ENCODE assay signal across 12 mouse cellular contexts in genomic region chr7:28969672-28970394, GRCm38 (mm10). TPM values are rescaled to one million over a fixed set of nuclear protein-coding genes. Genes with fewer than 3 reads are reported as not detected.
DNase-seq lines count a peak whose midpoint lies in the region; ATAC-seq lines count a peak whose summit lies in the region.
"Had no signal": no experiment of that assay in that cellular context is flagged by ENCODE, and none has a peak within 500 bp of the region (broad histone marks: within the 10 kb centered on the region; RNA-seq: fewer than 3 reads in every experiment).

No protein-coding gene starts in this region.

- H3K27me3 ChIP-seq in hindbrain, embryonic 13.5 days, result no peaks in the 10 kb centered on the region
- H3K27me3 ChIP-seq in hindbrain, embryonic 12.5 days, result no peaks in the 10 kb centered on the region

- no peaks in the 10 kb centered on the region for H3K9me3 ChIP-seq in hindbrain, embryonic 13.5 days
- no peaks in the 10 kb centered on the region for H3K9me3 ChIP-seq in hindbrain, embryonic 12.5 days (replicated peaks)
- H3K9me3 ChIP-seq: hindbrain, embryonic 10.5 days had no signal

- peak; percentile 36 for DNase-seq in MN1 (ENCODE audit: low spot score)
- DNase-seq in kidney, adult 9 months, result peak; percentile 69
- peak; percentile 34 for DNase-seq in lung, postnatal 36 days
- no peak for DNase-seq in thymus, postnatal 0 days (ENCODE audit: low spot score)
- no peak for DNase-seq in cerebellum, adult 9-11 months
- no peak for DNase-seq in right cerebral cortex, postnatal 10 days (ENCODE audit: low spot score in 2 of 2)
- DNase-seq: forebrain, postnatal 0 days; left cerebral cortex, postnatal 4 days; thymus, postnatal 36 days had no signal

- 75% methylated on average over 12 of the region's 12 CpGs for WGBS in hindbrain, embryonic 13.5 days
- WGBS in hindbrain, embryonic 12.5 days, result 74% methylated on average over 12 of the region's 12 CpGs

- H3K9ac ChIP-seq in hindbrain, embryonic 13.5 days, result 0 out of 2 replicates have a peak overlapping the region, but pooled peaks have one; percentile 24
- no peak overlapping the region for H3K9ac ChIP-seq in hindbrain, embryonic 12.5 days
- H3K9ac ChIP-seq: forebrain, postnatal 0 days had no signal

- no peak overlapping the region for H3K4me3 ChIP-seq in hindbrain, embryonic 13.5 days
- no peak overlapping the region for H3K4me3 ChIP-seq in hindbrain, embryonic 12.5 days
- H3K4me3 ChIP-seq: hindbrain, embryonic 10.5 days had no signal

- H3K4me2 ChIP-seq in hindbrain, embryonic 13.5 days, result no peak overlapping the region
- no peak overlapping the region for H3K4me2 ChIP-seq in hindbrain, embryonic 12.5 days (replicated peaks)

- ATAC-seq in hindbrain, embryonic 13.5 days (ENCODE audit: low FRiP score), result no peak
- no peak for ATAC-seq in hindbrain, embryonic 12.5 days (ENCODE audit: low FRiP score)
- ATAC-seq: forebrain, postnatal 0 days had no signal

- H3K4me1 ChIP-seq in hindbrain, embryonic 13.5 days (replicated peaks), result no peaks in the 10 kb centered on the region
- no peaks in the 10 kb centered on the region for H3K4me1 ChIP-seq in hindbrain, embryonic 12.5 days

- H3K27ac ChIP-seq in hindbrain, embryonic 13.5 days, result no peak overlapping the region
- no peak overlapping the region for H3K27ac ChIP-seq in hindbrain, embryonic 12.5 days
- H3K27ac ChIP-seq: hindbrain, embryonic 10.5 days had no signal

- peaks cover 46% of the 10 kb centered on the region for H3K36me3 ChIP-seq in hindbrain, embryonic 13.5 days
- peaks cover 41% of the 10 kb centered on the region for H3K36me3 ChIP-seq in hindbrain, embryonic 12.5 days

RNA-seq across cellular contexts. Expression of gene Actn4, which starts 7.7 kb away (rescaled TPM):
- 136 and 138 TPM in 2 replicates for polyA plus RNA-seq in hindbrain, embryonic 13.5 days (2015; fragmentation: Nextera tagmentation; extraction: Ambion mirVana)
- 194 and 200 TPM in 2 replicates for polyA plus RNA-seq in hindbrain, embryonic 12.5 days (2016; fragmentation: Nextera tagmentation; extraction: Ambion mirVana)
- polyA plus RNA-seq in thymus, postnatal 0 days (2015; fragmentation: Nextera tagmentation; extraction: Ambion mirVana), result 133 and 138 TPM in 2 replicates

RNA-seq across cellular contexts. Expression of gene Eif3k, which starts 11.8 kb away (rescaled TPM):
- 315 and 332 TPM in 2 replicates for polyA plus RNA-seq in hindbrain, embryonic 13.5 days (2015; fragmentation: Nextera tagmentation; extraction: Ambion mirVana)
- polyA plus RNA-seq in hindbrain, embryonic 12.5 days (2016; fragmentation: Nextera tagmentation; extraction: Ambion mirVana), result 298 and 331 TPM in 2 replicates
- polyA plus RNA-seq in thymus, postnatal 0 days (2015; fragmentation: Nextera tagmentation; extraction: Ambion mirVana), result 497 and 515 TPM in 2 replicates

RNA-seq across cellular contexts. Expression of gene Map4k1, which starts 12.0 kb away (rescaled TPM):
- 4.1 and 6.4 TPM in 2 replicates for polyA plus RNA-seq in hindbrain, embryonic 13.5 days (2015; fragmentation: Nextera tagmentation; extraction: Ambion mirVana)
- polyA plus RNA-seq in hindbrain, embryonic 12.5 days (2016; fragmentation: Nextera tagmentation; extraction: Ambion mirVana), result 4.9 and 5.4 TPM in 2 replicates
- 76.3 and 78.2 TPM in 2 replicates for polyA plus RNA-seq in thymus, postnatal 0 days (2015; fragmentation: Nextera tagmentation; extraction: Ambion mirVana)

Comparison
In these comparisons a context has a peak if more than half of its experiments do, and no peak if none do; other contexts are left out.
1. DNase-seq: peak in MN1 (single experiment), kidney, adult 9 months (single experiment) and lung, postnatal 36 days (single experiment); none in thymus, postnatal 0 days (single experiment), cerebellum, adult 9-11 months (single experiment) and right cerebral cortex, postnatal 10 days (0 of 2).
2. RNA of gene Map4k1, which starts 12.0 kb away (polyA plus RNA-seq): 76.3 to 78.2 TPM in thymus, postnatal 0 days; 4.9 to 5.4 TPM in hindbrain, embryonic 12.5 days and 4.1 to 6.4 TPM in hindbrain, embryonic 13.5 days; every median in the first group is over 10 times any median in the second.